Mouse (Mus musculus) heart, embryonic 10.5 days (tissue): Measurements from ENCODE around the gene Klk5. TPM values are rescaled to one million over a fixed set of nuclear protein-coding genes. Genes with fewer than 3 reads are reported as not detected.

Experiments used
- DNase-seq: peaks from one replicate; pipeline ENCODE4 v3.0.0-alpha.2; 2017; ENCODE audit warnings: low spot score
- H3K27ac ChIP-seq: fragments of 300-500 bp; sonication (generic); 2 replicates; pipeline ENCODE4 v1.5.1; 2016; ENCODE audit warnings: mild to moderate bottlenecking
- H3K27me3 ChIP-seq: fragments of 300-500 bp; sonication (generic); 2 replicates; pipeline ENCODE4 v1.6.1; 2016; ENCODE audit warnings: mild to moderate bottlenecking; ENCODE audit not compliant: poor library complexity, insufficient read depth, severe bottlenecking
- H3K36me3 ChIP-seq: fragments of 300-500 bp; sonication (generic); 2 replicates; pipeline ENCODE4 v1.6.1; 2016; ENCODE audit warnings: mild to moderate bottlenecking, moderate library complexity
- H3K4me1 ChIP-seq: fragments of 300-500 bp; sonication (generic); 2 replicates; pipeline ENCODE4 v1.6.1; 2016; ENCODE audit warnings: mild to moderate bottlenecking
- H3K4me3 ChIP-seq: fragments of 300-500 bp; sonication (generic); 2 replicates; pipeline ENCODE4 v1.5.1; 2016; ENCODE audit warnings: mild to moderate bottlenecking, moderate library complexity
- H3K9me3 ChIP-seq: fragments of 300-500 bp; sonication (generic); 2 replicates; pipeline ENCODE4 v1.6.1; 2016; ENCODE audit warnings: mild to moderate bottlenecking, moderate library complexity
- WGBS: fragments of 180-500 bp; shearing (Covaris S2); methylation state at CpG from one replicate; pipeline ENCODE4 v1.1.7; 2016; 5-methylcytosine and 5-hydroxymethylcytosine counted together
- polyA plus RNA-seq: library from polyadenylated mRNA; unstranded; fragments of >200 nt; fragmentation: Nextera tagmentation; extraction: Ambion mirVana; gene quantifications from 2 replicates; pipeline ENCODE4 v1.2.1, GENCODE M21; 2016

Klk5 gene
- polyA plus RNA-seq, 1 experiment from 2014 or later = 0.14 TPM

DNA sequence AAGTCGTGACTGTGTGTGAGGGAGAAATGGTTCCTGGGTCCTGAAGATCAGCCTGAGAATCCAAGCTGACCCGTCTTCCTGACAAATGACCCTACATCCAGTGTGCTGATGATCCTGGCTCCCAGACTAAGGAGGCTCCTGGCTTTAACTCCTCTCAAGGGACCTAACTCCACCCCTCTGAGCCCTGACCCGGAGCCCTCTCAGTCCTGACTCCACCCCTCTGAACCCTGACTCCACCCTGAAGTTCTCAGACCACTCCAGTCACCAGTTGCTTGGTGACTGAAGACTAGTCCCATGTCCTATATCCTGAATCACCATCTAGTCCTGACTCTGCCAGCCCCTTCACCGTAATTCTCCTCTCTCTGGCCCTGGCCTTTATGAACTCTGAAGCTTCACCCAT, 40.6 kb downstream of the Klk5 start:
- Histone ChIP-seq H3K27ac (no peak overlapping the region), H3K9me3 (no peaks in the 10 kb centered on the region), H3K4me3 (no peak overlapping the region), H3K4me1 (no peaks in the 10 kb centered on the region), H3K36me3 (no peaks in the 10 kb centered on the region), H3K27me3 (peaks cover 55% of the 10 kb centered on the region)
- no peak for DNase-seq
- 25% methylated on average over 4 of the region's 4 CpGs for WGBS

DNA sequence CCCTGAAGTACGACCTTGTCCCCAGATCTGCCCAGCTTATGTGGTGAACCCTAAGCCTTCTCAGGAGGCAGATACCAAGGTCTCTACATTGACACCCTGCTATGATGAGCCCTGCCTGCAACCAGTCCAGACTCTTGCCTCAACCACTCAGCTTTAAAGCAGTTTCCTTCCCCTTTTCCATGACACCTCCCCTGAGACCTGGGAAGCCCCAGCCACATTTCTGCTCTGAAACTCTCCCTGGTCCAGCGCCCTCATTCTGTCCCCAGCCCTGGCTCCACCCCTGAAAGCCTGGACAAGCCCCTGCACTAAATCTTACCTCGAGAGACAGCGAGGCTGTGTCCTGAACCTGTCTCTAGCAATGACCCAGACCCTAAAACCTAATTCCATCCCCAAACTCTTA, 41.0 kb downstream of the Klk5 start:
- H3K27me3 ChIP-seq = peaks cover 55% of the 10 kb centered on the region
- no peaks in the 10 kb centered on the region for H3K4me1 ChIP-seq
- H3K4me3 ChIP-seq = no peak overlapping the region
- H3K27ac ChIP-seq = no peak overlapping the region
- no peak for DNase-seq
- no peaks in the 10 kb centered on the region for H3K36me3 ChIP-seq
- WGBS = 23% methylated on average over 4 of the region's 4 CpGs
- H3K9me3 ChIP-seq = no peaks in the 10 kb centered on the region

DNA sequence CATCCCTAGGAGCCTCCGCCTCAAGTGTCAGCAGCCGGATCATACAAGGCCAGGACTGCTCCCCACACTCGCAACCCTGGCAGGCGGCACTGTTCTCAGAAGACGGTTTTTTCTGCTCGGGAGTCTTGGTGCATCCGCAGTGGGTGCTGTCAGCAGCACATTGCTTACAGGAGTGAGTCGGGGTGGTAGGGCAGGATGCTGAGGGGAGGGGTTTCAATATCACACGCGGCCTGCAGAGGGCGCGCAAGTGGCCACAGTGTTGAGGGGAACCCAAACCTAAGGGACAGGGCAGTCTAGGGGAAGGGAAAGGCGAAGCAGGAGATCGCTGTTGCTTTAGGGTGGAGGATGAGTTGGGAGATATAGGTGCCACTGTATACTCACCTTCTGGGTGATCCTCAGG, 41.8 kb downstream of the Klk5 start:
- H3K4me3 ChIP-seq = 0 out of 2 replicates have a peak overlapping the region, but pooled peaks have one; percentile 8
- WGBS = 13% methylated on average over 14 of the region's 14 CpGs
- H3K4me1 ChIP-seq = no peaks in the 10 kb centered on the region
- peaks cover 55% of the 10 kb centered on the region for H3K27me3 ChIP-seq
- H3K27ac ChIP-seq = no peak overlapping the region
- H3K9me3 ChIP-seq = no peaks in the 10 kb centered on the region
- H3K36me3 ChIP-seq = no peaks in the 10 kb centered on the region
- no peak for DNase-seq

DNA sequence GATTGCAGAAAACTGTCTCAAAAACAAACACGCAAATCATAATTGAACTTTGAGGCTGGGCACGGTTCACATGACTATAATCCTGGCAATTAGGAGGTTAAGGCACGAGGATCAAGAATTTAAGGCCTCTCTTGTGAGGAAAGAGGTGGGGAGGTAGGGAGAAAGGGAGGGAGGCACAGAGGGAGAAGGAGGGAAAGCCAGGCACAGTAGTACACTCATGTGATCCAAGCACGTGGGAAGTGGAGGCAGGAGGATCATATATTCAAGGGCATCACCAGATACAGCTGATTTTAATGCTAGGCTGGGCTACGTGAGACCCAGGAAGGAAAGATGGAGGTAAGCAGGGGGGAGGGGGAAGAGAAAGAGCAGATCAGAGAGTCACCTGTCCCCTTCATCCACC, 49.6 kb downstream of the Klk5 start:
- Histone ChIP-seq H3K36me3 (no peaks in the 10 kb centered on the region), H3K27ac (no peak overlapping the region), H3K4me1 (0 out of 2 replicates have a peak, but pooled peaks cover 3% of the 10 kb centered on the region), H3K9me3 (no peaks in the 10 kb centered on the region), H3K4me3 (no peak overlapping the region), H3K27me3 (no peaks in the 10 kb centered on the region)
- no peak for DNase-seq
- 67% methylated on average over 5 of the region's 5 CpGs for WGBS

DNA sequence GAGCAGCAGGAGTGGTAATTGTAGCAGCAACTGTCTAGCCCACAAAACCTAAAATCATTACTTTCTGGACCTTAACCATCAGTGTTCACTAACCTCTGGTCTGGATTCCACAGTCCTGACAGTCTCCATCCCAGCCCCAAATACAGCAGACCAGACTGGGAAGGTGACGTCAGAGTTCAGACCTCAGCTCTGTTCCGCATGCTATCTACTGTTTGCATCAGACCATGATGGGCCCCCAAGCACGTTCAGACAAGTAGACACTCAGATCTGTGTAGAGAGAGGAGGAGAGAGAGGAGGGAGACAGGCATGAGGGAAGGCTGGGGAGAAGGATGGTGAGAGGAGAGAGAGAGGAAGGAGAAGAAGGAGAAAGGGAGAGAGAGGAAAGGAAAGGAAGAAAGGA, 50.0 kb downstream of the Klk5 start:
- 43% methylated on average over 3 of the region's 3 CpGs for WGBS
- H3K4me3 ChIP-seq = no peak overlapping the region
- no peaks in the 10 kb centered on the region for H3K36me3 ChIP-seq
- no peaks in the 10 kb centered on the region for H3K27me3 ChIP-seq
- no peak for DNase-seq
- H3K4me1 ChIP-seq = 0 out of 2 replicates have a peak, but pooled peaks cover 3% of the 10 kb centered on the region
- no peak overlapping the region for H3K27ac ChIP-seq
- H3K9me3 ChIP-seq = no peaks in the 10 kb centered on the region

DNA sequence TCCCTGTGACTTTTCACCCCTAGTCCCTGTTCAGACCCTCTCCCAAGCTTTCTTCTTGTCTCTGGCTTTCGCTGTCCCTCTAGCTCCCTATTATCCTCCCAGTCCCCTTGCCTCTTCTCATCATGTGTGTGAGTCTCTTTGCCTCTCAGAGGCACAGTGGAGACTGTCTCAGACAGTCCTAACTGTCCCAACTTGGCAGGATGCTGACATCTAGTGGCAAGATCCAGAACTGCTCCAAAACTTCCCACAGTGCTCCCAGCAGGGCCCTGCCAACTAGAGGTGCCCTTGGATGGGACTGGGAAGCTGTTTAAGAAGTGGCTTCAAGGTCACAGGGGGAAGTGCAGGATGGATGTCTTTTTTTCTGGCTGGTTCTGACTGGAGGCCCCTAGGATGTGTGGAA, 53.1 kb downstream of the Klk5 start:
- 0 out of 2 replicates have a peak, but pooled peaks cover 3% of the 10 kb centered on the region for H3K4me1 ChIP-seq
- H3K36me3 ChIP-seq = no peaks in the 10 kb centered on the region
- DNase-seq = peak; percentile 89
- no peaks in the 10 kb centered on the region for H3K27me3 ChIP-seq
- H3K27ac ChIP-seq = no peak overlapping the region; the same call in 1 of the 2 replicates
- no peak overlapping the region for H3K4me3 ChIP-seq
- no peaks in the 10 kb centered on the region for H3K9me3 ChIP-seq
- 23% methylated on average over 1 of the region's 1 CpGs for WGBS

Other genes starting within 250 kb of the Klk5 start
- gene Zfp819, start 234.8 kb upstream of the Klk5 start, polyA plus RNA-seq = 0.06 and 0.21 TPM in 2 replicates
- gene Ceacam18, start 207.3 kb upstream of the Klk5 start, polyA plus RNA-seq = not detected in 2 replicates
- 0.70 TPM in 1 of 2 replicates, not detected in the other for gene Siglece, start 181.8 kb upstream of the Klk5 start, polyA plus RNA-seq
- gene Ctu1, start 170.0 kb upstream of the Klk5 start, polyA plus RNA-seq = 9.0 and 12.0 TPM in 2 replicates
- gene Klk14, start 151.6 kb upstream of the Klk5 start, polyA plus RNA-seq = not detected in 2 replicates
- gene Klk13, start 129.4 kb upstream of the Klk5 start, polyA plus RNA-seq = 0.67 and 0.78 TPM in 2 replicates
- not detected in 2 replicates for gene Klk12, start 73.1 kb upstream of the Klk5 start, polyA plus RNA-seq
- not detected in 2 replicates for gene Klk11, start 67.4 kb upstream of the Klk5 start, polyA plus RNA-seq
- 0.20 and 0.28 TPM in 2 replicates for gene Klk10, start 60.9 kb upstream of the Klk5 start, polyA plus RNA-seq
- gene Klk9, start 50.1 kb upstream of the Klk5 start, polyA plus RNA-seq = not detected in 2 replicates
- 25.2 and 28.5 TPM in 2 replicates for gene Klk8, start 44.4 kb upstream of the Klk5 start, polyA plus RNA-seq
- not detected in 2 replicates for gene Klk7, start 30.7 kb upstream of the Klk5 start, polyA plus RNA-seq
- gene Klk6, start 17.5 kb upstream of the Klk5 start, polyA plus RNA-seq = not detected in 2 replicates
- gene Klk4, start 39.2 kb downstream of the Klk5 start, polyA plus RNA-seq = 0.10 TPM in 1 of 2 replicates, not detected in the other
- not detected in 2 replicates for gene Klk15, start 91.8 kb downstream of the Klk5 start, polyA plus RNA-seq
- gene Klk1b8, start 108.7 kb downstream of the Klk5 start, polyA plus RNA-seq = not detected in 2 replicates
- not detected in 2 replicates for gene Klk1b1, start 124.8 kb downstream of the Klk5 start, polyA plus RNA-seq
- gene Klk1b9, start 134.1 kb downstream of the Klk5 start, polyA plus RNA-seq = not detected in 2 replicates
- not detected in 2 replicates for gene Klk1b11, start 153.9 kb downstream of the Klk5 start, polyA plus RNA-seq
- gene Klk1b26, start 170.2 kb downstream of the Klk5 start, polyA plus RNA-seq = not detected in 2 replicates
- gene Klk1b27, start 210.3 kb downstream of the Klk5 start, polyA plus RNA-seq = not detected in 2 replicates